ENCODE assay signal across 13 mouse cellular contexts in genomic region chr4:141682706-141683230, GRCm38 (mm10). TPM values are rescaled to one million over a fixed set of nuclear protein-coding genes. Genes with fewer than 3 reads are reported as not detected.
DNase-seq lines count a peak whose midpoint lies in the region; ATAC-seq lines count a peak whose summit lies in the region.
"Had no signal": no experiment of that assay in that cellular context is flagged by ENCODE, and none has a peak within 500 bp of the region (broad histone marks: within the 10 kb centered on the region; RNA-seq: fewer than 3 reads in every experiment).

No protein-coding gene starts in this region.

- H3K4me3 ChIP-seq in kidney, embryonic 16.5 days (ENCODE audit: low read length), result no peak overlapping the region
- H3K4me3 ChIP-seq: erythroblast, embryonic 14.5 days had no signal

- no peak overlapping the region for H3K9ac ChIP-seq in kidney, embryonic 16.5 days (replicated peaks; ENCODE audit: low read length)

- DNase-seq in adrenal gland, adult 18-20 months (ENCODE audit: low spot score in 2 of 2), result peak; percentile 40 to 47
- DNase-seq in adrenal gland, adult 8-10 months, result no peak
- peak; percentile 54 for DNase-seq in kidney, postnatal 10 days
- DNase-seq in R1 (ENCODE audit: low read depth, low spot score), result peak; percentile 67
- peak; percentile 50 for DNase-seq in heart, postnatal 4 days
- no peak for DNase-seq in spleen, postnatal 36 days (ENCODE audit: low spot score in 2 of 2)
- DNase-seq in urinary bladder, postnatal 25 days (ENCODE audit: low spot score), result no peak
- DNase-seq: kidney, adult 8-10 months; right cerebral cortex, postnatal 4 days; thymus, postnatal 25 days had no signal

- peaks cover 40% of the 10 kb centered on the region for H3K36me3 ChIP-seq in kidney, embryonic 16.5 days (ENCODE audit: insufficient read depth, low read length)

- no peak for ATAC-seq in kidney, embryonic 16.5 days (ENCODE audit: low FRiP score, low TSS enrichment)

- no peaks in the 10 kb centered on the region for H3K27me3 ChIP-seq in kidney, embryonic 16.5 days (ENCODE audit: insufficient read depth, low read length)

- 77% methylated on average over 12 of the region's 12 CpGs for WGBS in kidney, embryonic 16.5 days

- H3K27ac ChIP-seq in kidney, embryonic 16.5 days (ENCODE audit: low read length), result no peak overlapping the region; the same call in 1 of the 2 replicates

- peaks cover 19% of the 10 kb centered on the region for H3K4me1 ChIP-seq in kidney, embryonic 16.5 days (ENCODE audit: insufficient read depth, low read length)

- no peak overlapping the region for H3K4me2 ChIP-seq in kidney, embryonic 16.5 days (replicated peaks; ENCODE audit: low read depth, low read length)

- no peaks in the 10 kb centered on the region for H3K9me3 ChIP-seq in kidney, embryonic 16.5 days (ENCODE audit: low read length)

RNA-seq across cellular contexts. Expression of gene Rsc1a1, which starts 2.6 kb away (rescaled TPM):
- total RNA-seq in adrenal gland, adult 18-20 months (2021), result not detected
- total RNA-seq in adrenal gland, adult 8-10 months (2022), result 1 to 10 TPM in 1 of 4 experiments, not detected in 3; 3.7 TPM
- 0.62 TPM in 1 of 2 replicates, not detected in the other for polyA plus RNA-seq in kidney, embryonic 16.5 days (2015; fragmentation: Nextera tagmentation; extraction: Ambion mirVana)
- total RNA-seq in heart, postnatal 4 days (2021), result 1 to 10 TPM; 1.6 to 4.0 TPM
- polyA plus RNA-seq: neural tube, embryonic 11.5 days had no signal

RNA-seq across cellular contexts. Expression of gene Plekhm2, which starts 18.1 kb away (rescaled TPM):
- 10 to 100 TPM; 62.9 to 70.8 TPM for total RNA-seq in adrenal gland, adult 18-20 months (2021)
- 10 to 100 TPM; 64.3 to 87.0 (median 76.1) TPM for total RNA-seq in adrenal gland, adult 8-10 months (2022)
- polyA plus RNA-seq in kidney, embryonic 16.5 days (2015; fragmentation: Nextera tagmentation; extraction: Ambion mirVana), result 6.4 TPM in 2 replicates
- 10 to 100 TPM; 57.5 to 64.5 TPM for total RNA-seq in heart, postnatal 4 days (2021)

RNA-seq across cellular contexts. Expression of gene Ddi2, which starts 40.5 kb away (rescaled TPM):
- total RNA-seq in adrenal gland, adult 18-20 months (2021), result 10 to 100 TPM; 52.1 to 71.7 TPM
- total RNA-seq in adrenal gland, adult 8-10 months (2022), result 10 to 100 TPM; 49.4 to 67.9 (median 54.0) TPM
- 19.1 and 20.9 TPM in 2 replicates for polyA plus RNA-seq in kidney, embryonic 16.5 days (2015; fragmentation: Nextera tagmentation; extraction: Ambion mirVana)
- total RNA-seq in heart, postnatal 4 days (2021), result 10 to 100 TPM; 34.9 to 36.8 TPM

RNA-seq across cellular contexts. Expression of gene Slc25a34, which starts 59.1 kb away (rescaled TPM):
- total RNA-seq in adrenal gland, adult 18-20 months (2021), result 10 to 100 TPM in 1 of 2 experiments, 1 to 10 TPM in 1; 3.5 to 10.3 TPM
- total RNA-seq in adrenal gland, adult 8-10 months (2022), result 1 to 10 TPM; 1.3 to 5.1 (median 2.6) TPM
- polyA plus RNA-seq in kidney, embryonic 16.5 days (2015; fragmentation: Nextera tagmentation; extraction: Ambion mirVana), result 0.54 and 0.69 TPM in 2 replicates
- total RNA-seq in heart, postnatal 4 days (2021), result 10 to 100 TPM; 32.5 to 33.6 TPM
- polyA plus RNA-seq: erythroblast, embryonic 14.5 days; neural tube, embryonic 11.5 days had no signal

Comparison
In these comparisons a context has a peak if more than half of its experiments do, and no peak if none do; other contexts are left out.
1. DNase-seq: peak in adrenal gland, adult 18-20 months (2 of 2), kidney, postnatal 10 days (single experiment), R1 (single experiment) and heart, postnatal 4 days (single experiment); none in adrenal gland, adult 8-10 months (single experiment), spleen, postnatal 36 days (0 of 2) and urinary bladder, postnatal 25 days (single experiment).